Mouse (Mus musculus) myocyte (in vitro differentiated cells): ENCODE data around the gene Galnt6. TPM values are rescaled to one million over a fixed set of nuclear protein-coding genes. Genes with fewer than 3 reads are reported as not detected.

Source experiments
- H3K27me3 ChIP-seq: one replicate; pipeline ENCODE4 v1.6.1; 2011; ENCODE audit not compliant: control insufficient read depth, insufficient read depth, insufficient read length
- H3K36me3 ChIP-seq: one replicate; pipeline ENCODE4 v1.6.1; 2011; ENCODE audit not compliant: control insufficient read depth, insufficient read depth
- H3K4me2 ChIP-seq: one replicate; pipeline ENCODE4 v1.6.1; 2011; ENCODE audit warnings: low read depth, control low read depth
- H3K4me3 ChIP-seq: one replicate; pipeline ENCODE4 v1.5.1; 2011; ENCODE audit warnings: mild to moderate bottlenecking, control low read depth, moderate library complexity
- H3K79me2 ChIP-seq: one replicate; pipeline ENCODE4 v1.6.1; 2011; ENCODE audit not compliant: control insufficient read depth, insufficient read depth
- H3ac ChIP-seq: one replicate; pipeline ENCODE4 v1.6.1; 2011; ENCODE audit not compliant: control insufficient read depth, insufficient read length
- CEBPB ChIP-seq: IDR thresholded peaks from 2 replicates; pipeline ENCODE4 v1.6.1; 2011; ENCODE audit warnings: mild to moderate bottlenecking, moderate library complexity; ENCODE audit not compliant: poor library complexity, insufficient read depth, severe bottlenecking
- E2F4 ChIP-seq: IDR thresholded peaks from one replicate; pipeline ENCODE4 v1.6.1; 2011; ENCODE audit warnings: mild to moderate bottlenecking, control low read depth, moderate library complexity; ENCODE audit not compliant: insufficient read depth
- MAX ChIP-seq: IDR thresholded peaks from one replicate; pipeline ENCODE4 v1.6.1; 2011; ENCODE audit warnings: low read depth, mild to moderate bottlenecking, control low read depth
- MYOD1 ChIP-seq, 3 experiments: IDR thresholded peaks; one replicate each; pipeline ENCODE4 v1.6.1; 2011; ENCODE audit warnings: control low read depth in 2 of 3, low read depth in 2 of 3, mild to moderate bottlenecking in 2 of 3, moderate library complexity in 1 of 3; ENCODE audit not compliant: insufficient read length in 2 of 3, control insufficient read depth in 1 of 3
- MYOG ChIP-seq, 3 experiments: IDR thresholded peaks; one replicate each; pipeline ENCODE4 v1.6.1; 2011; ENCODE audit warnings: control low read depth in 2 of 3, low read depth in 2 of 3, mild to moderate bottlenecking in 2 of 3; ENCODE audit not compliant: insufficient read length in 2 of 3, control insufficient read depth in 1 of 3, insufficient read depth in 1 of 3
- POLR2A ChIP-seq: IDR thresholded peaks from one replicate; pipeline ENCODE4 v1.6.1; 2011; ENCODE audit warnings: low read depth, mild to moderate bottlenecking, control low read depth, moderate library complexity; ENCODE audit not compliant: insufficient read length
- POLR2AphosphoS2 ChIP-seq: IDR thresholded peaks from one replicate; pipeline ENCODE4 v1.6.1; 2011; ENCODE audit warnings: low read depth, control low read depth; ENCODE audit not compliant: insufficient read length
- REST ChIP-seq: IDR thresholded peaks from one replicate; pipeline ENCODE4 v1.6.1; 2011; ENCODE audit warnings: mild to moderate bottlenecking, control low read depth, moderate library complexity; ENCODE audit not compliant: insufficient read depth, insufficient read length
- SRF ChIP-seq: IDR thresholded peaks from one replicate; pipeline ENCODE4 v1.6.1; 2011; ENCODE audit warnings: low read depth; ENCODE audit not compliant: control insufficient read depth, insufficient read length
- TCF12 ChIP-seq: IDR thresholded peaks from one replicate; pipeline ENCODE4 v1.6.1; 2011; ENCODE audit warnings: mild to moderate bottlenecking, control low read depth; ENCODE audit not compliant: poor library complexity, insufficient read depth, severe bottlenecking
- TCF3 ChIP-seq: IDR thresholded peaks from one replicate; pipeline ENCODE4 v1.6.1; 2011; ENCODE audit warnings: low read depth, control low read depth; ENCODE audit not compliant: insufficient read length
- USF1 ChIP-seq: IDR thresholded peaks from one replicate; pipeline ENCODE4 v1.6.1; 2011; ENCODE audit warnings: low read depth, mild to moderate bottlenecking, control low read depth, moderate library complexity
- polyA plus RNA-seq: library from polyadenylated mRNA; unstranded; fragments of >200 nt; fragmentation: generic; extraction: Trizol; gene quantifications from one replicate; pipeline ENCODE4 v1.2.1, GENCODE M21; 2012; ENCODE audit warnings: missing spikeins

Galnt6 gene
- polyA plus RNA-seq, 1 experiment: 26.0 TPM

DNA sequence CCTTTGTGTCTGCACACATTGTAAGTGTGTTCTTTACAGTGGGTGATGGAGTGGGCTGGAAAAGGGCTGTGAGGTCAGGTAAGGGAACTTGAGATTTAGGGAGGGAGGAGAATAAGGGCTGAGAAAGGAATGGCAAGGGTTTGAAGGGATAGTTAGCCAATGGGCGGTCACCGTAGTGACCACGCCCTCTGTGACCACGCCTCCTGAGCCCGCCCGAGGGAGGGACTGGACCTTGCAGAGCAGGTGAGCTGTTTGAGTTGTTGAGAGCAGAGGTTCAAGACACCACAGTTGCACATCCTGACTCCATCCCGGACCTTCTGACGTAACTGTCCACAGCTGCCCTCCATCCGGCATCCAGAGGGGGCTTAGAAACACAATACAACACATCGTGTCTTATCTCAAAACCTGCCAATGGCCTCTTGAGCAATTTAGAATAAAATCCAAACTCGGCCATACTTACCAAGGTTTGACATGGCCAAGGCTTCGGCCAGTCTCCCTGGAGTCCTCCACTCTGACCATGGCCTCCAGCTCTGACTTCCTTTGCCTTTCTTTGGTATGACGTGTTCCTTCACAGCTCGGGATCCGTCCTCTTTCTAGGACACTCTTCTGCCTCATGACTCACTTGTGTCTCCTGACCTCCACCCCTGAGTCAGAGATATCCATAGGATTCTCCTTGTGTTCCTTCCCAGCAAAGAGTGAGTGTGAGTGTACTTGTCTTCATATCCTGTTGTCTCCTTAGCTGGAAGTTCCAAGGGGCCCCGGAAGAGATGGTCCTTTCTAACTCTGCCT is 35.2 kb upstream of the Galnt6 start:
- H3K79me2 ChIP-seq: no peaks in the 10 kb centered on the region
- TF ChIP-seq E2F4: no peak
- peak; percentile 29 for TF ChIP-seq USF1
- H3K4me2 ChIP-seq: peak overlapping the region; percentile 70
- no peak overlapping the region for H3K4me3 ChIP-seq
- no peaks in the 10 kb centered on the region for H3K27me3 ChIP-seq
- no peaks in the 10 kb centered on the region for H3K36me3 ChIP-seq
- no peak overlapping the region for H3ac ChIP-seq

DNA sequence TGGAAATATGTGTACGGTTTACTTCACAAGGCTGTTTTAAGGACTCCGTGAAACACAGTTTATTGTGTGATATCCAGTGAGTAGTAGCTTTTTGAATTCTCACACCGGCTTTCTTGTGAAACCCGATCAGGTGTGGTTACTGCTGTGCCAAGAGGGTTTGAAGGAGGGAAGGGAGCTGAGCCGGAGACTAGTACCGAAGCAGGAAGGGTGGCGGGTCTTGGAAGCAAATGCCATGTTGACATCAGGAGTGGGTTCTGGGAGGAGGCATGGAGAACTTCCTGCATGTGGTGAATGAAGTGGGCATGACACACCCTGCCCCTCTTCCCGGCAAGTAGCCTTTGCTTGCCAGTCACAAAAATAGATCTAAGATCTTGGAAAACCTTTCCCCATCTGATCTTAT is 33.5 kb upstream of the Galnt6 start:
- Histone ChIP-seq H3K79me2 (no peaks in the 10 kb centered on the region), H3K36me3 (no peaks in the 10 kb centered on the region), H3K4me3 (peak overlapping the region; percentile 37), H3K4me2 (peak overlapping the region; percentile 100), H3ac (no peak overlapping the region), H3K27me3 (no peaks in the 10 kb centered on the region)
- TF ChIP-seq CEBPB (no peak), POLR2A (peak; percentile 22), REST (no peak), MYOD1 (IDR thresholded peaks at IDR 0.05; ENCODE audit: control insufficient read depth in 1 of 3, insufficient read length in 2 of 3, low read depth in 2 of 3) (no peak), TCF12 (no peak), E2F4 (no peak)

DNA sequence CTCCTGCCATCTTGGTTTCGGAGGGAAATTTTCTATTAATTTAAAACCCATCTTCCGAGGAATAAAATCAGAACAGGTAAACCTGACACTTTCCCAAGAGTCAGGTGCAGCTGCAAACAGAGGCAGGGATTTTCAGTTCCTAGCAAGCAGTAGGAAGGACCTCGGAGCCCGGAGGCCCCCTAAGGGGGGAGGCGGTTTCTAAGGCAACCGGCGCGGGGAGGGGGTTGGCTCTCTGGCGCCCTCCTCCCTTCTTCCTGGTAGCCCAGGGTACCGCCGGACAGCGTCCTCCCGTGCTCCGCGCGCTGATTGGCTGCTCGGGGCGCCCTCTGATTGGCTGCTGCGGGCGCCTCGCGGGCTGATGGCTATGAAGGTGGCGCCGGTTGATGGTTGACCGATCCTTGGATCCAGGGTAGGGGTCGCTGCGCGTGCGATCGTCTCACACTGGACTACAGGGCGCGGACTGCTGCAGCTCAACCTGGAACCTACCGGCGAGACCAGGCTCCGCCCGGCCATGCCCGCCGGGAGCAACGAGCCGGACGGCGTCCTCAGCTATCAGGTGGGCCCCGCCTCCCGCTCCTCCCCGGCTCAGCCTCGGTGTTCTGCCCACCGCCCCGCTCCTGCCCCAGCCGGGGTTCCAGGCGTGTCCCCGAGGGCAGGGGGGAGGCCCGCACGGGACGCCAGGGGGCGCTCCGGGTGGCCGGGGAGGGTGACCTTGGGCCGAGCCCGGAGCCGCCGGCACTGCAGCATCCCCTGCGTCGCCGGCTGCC is 32.4 kb upstream of the Galnt6 start, which contains the start of gene Slc4a8:
TSS of gene Slc4a8 (plus strand) at position 329 of the 767 bp plus-strand sequence.
- peak within 1 kb of the TSS; percentile 37 for H3K4me3 ChIP-seq
- no peaks in the 10 kb centered on the region for H3K36me3 ChIP-seq
- peak within 1 kb of the TSS; percentile 100 for H3K4me2 ChIP-seq
- TF ChIP-seq USF1 (no peak), E2F4 (no peak), MYOG (IDR thresholded peaks at IDR 0.05; ENCODE audit: control insufficient read depth in 1 of 3, insufficient read depth in 1 of 3, insufficient read length in 2 of 3, low read depth in 2 of 3) (peak in 2 of 3 experiments; percentile 19 to 48), MYOD1 (IDR thresholded peaks at IDR 0.05; ENCODE audit: control insufficient read depth in 1 of 3, insufficient read length in 2 of 3, low read depth in 2 of 3) (peak in 2 of 3 experiments; percentile 5 to 25), POLR2A (peak; percentile 42), SRF (peak; percentile 24)
- H3K27me3 ChIP-seq: no peaks in the 10 kb centered on the region
- H3K79me2 ChIP-seq: no peaks in the 10 kb centered on the region
- no peak within 1 kb of the TSS for H3ac ChIP-seq

DNA sequence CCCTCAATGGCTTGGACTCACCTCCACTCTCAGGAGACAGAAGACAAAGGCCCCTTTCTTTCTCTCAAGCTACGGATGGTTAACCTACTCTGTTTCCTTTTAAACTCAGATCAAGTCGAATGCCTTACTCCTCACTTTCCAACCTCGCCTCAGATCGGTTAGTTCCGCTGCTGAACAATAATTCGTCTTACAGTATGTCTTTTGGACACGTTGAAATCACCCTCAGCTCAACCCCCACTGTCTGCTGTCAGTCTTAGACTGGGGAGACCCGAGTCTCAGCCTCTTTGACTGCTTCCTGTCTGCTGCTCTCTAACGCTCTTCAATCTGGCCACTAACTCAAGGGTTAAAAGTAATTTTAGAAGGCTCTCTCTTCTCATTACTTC is 31.9 kb upstream of the Galnt6 start:
- H3K4me2 ChIP-seq: peak overlapping the region; percentile 100
- no peaks in the 10 kb centered on the region for H3K79me2 ChIP-seq
- H3K36me3 ChIP-seq: no peaks in the 10 kb centered on the region
- TF ChIP-seq MYOG (IDR thresholded peaks at IDR 0.05; ENCODE audit: control insufficient read depth in 1 of 3, insufficient read depth in 1 of 3, insufficient read length in 2 of 3, low read depth in 2 of 3): no peak
- TF ChIP-seq SRF: no peak
- TF ChIP-seq MYOD1 (IDR thresholded peaks at IDR 0.05; ENCODE audit: control insufficient read depth in 1 of 3, insufficient read length in 2 of 3, low read depth in 2 of 3): no peak
- TF ChIP-seq USF1: no peak
- TF ChIP-seq E2F4: no peak
- TF ChIP-seq CEBPB: no peak
- no peak for TF ChIP-seq TCF3
- TF ChIP-seq POLR2A: no peak
- no peak overlapping the region for H3ac ChIP-seq
- peak overlapping the region; percentile 37 for H3K4me3 ChIP-seq
- no peaks in the 10 kb centered on the region for H3K27me3 ChIP-seq

DNA sequence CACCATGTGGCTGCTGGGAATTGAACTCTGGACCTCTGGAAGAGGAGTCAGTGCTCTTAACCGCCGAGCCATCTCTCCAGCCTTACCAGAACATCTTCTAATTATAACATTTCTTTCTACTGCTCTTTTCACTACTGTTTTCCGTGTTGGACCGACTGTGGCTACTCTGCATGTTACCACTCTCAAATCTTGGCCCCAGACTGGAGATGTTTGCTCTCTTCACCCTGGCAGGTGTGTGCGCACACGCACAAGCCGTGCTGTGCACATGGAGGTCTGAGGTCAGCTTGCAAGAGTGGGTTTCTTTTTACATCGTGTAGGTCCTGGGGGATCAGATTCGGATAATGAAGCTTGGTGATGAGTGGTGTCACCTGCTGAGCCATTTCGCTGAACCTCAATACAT is 30.1 kb upstream of the Galnt6 start:
- H3ac ChIP-seq: no peak overlapping the region
- H3K4me2 ChIP-seq: no peak overlapping the region
- no peaks in the 10 kb centered on the region for H3K79me2 ChIP-seq
- no peak overlapping the region for H3K4me3 ChIP-seq
- TF ChIP-seq MAX: no peak
- no peak for TF ChIP-seq POLR2A
- no peak for TF ChIP-seq USF1
- no peak for TF ChIP-seq E2F4
- H3K36me3 ChIP-seq: no peaks in the 10 kb centered on the region
- H3K27me3 ChIP-seq: no peaks in the 10 kb centered on the region

DNA sequence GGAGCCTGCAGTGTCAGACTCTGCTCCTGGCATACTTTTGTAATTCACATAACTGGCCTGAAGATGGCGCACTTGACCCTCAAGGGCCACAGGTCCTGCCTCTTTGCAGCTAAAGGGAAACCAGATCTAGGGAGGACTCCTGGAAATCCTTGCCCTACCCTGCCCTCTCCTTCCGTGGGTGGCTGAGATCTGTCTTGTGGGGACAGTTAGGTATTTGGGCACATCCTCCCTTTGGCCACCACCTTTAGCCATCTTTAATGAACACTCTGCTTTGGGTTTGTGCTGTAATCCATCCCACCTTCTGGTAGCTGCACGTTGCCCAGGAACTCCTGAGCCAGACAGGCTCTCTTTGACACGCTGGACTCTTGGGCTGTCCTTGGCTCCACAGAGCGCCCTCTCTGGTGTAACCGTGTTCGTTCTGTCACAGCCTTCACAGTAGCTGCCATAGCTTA is 28.4 kb upstream of the Galnt6 start:
- H3K4me3 ChIP-seq: peak overlapping the region; percentile 11
- H3K36me3 ChIP-seq: no peaks in the 10 kb centered on the region
- TF ChIP-seq POLR2AphosphoS2 (peak; percentile 46), SRF (peak; percentile 45), MYOG (IDR thresholded peaks at IDR 0.05; ENCODE audit: control insufficient read depth in 1 of 3, insufficient read depth in 1 of 3, insufficient read length in 2 of 3, low read depth in 2 of 3) (no peak)
- no peaks in the 10 kb centered on the region for H3K79me2 ChIP-seq
- H3ac ChIP-seq: peak overlapping the region; percentile 10
- peak overlapping the region; percentile 83 for H3K4me2 ChIP-seq
- no peaks in the 10 kb centered on the region for H3K27me3 ChIP-seq
